Mouse (Mus musculus) stomach, postnatal 0 days (tissue): ENCODE measurements at regions not wholly inside any gene's neighbourhood (a gene's known extent, or its start where the extent isn't known, plus 50 kb on each side); places are given as distances from the start of the nearest gene placed in this dataset.

Source experiments
- CTCF ChIP-seq: IDR thresholded peaks from 2 replicates; pipeline ENCODE4 v1.5.1; 2016; ENCODE audit warnings: antibody characterized with exemption, low read depth, mild to moderate bottlenecking, moderate library complexity
- EP300 ChIP-seq: optimal IDR thresholded peaks from 2 replicates; pipeline ENCODE3; 2016; ENCODE audit warnings: antibody characterized with exemption

GRCm38 (mm10) chr10:37549446-37549845, 410.7 kb upstream of the Marcks start:
- no peak for TF ChIP-seq CTCF
- TF ChIP-seq EP300 = no peak
